Mouse (Mus musculus) thymus, adult 2 months (tissue): Measurements from ENCODE around the gene Mpp2. TPM values are rescaled to one million over a fixed set of nuclear protein-coding genes. Genes with fewer than 3 reads are reported as not detected.
A peak's percentile ranks its signal among the peaks of the same experiment; 100 is the strongest.

ENCODE experiments used
- DNase-seq: peaks from one replicate; pipeline ENCODE4 v3.0.0; 2021
- H3K27ac ChIP-seq: fragments of 200-500 bp; 2 replicates; pipeline ENCODE4 v1.5.1; 2012; ENCODE audit warnings: low read length, control low read depth; ENCODE audit not compliant: control insufficient read depth, insufficient read depth
- H3K27me3 ChIP-seq: fragments of 200-500 bp; 2 replicates; pipeline ENCODE4 v1.6.1; 2012; ENCODE audit warnings: mild to moderate bottlenecking, low read length, moderate library complexity, mixed read lengths; ENCODE audit not compliant: control insufficient read depth, insufficient read depth
- H3K36me3 ChIP-seq: fragments of 200-500 bp; 2 replicates; pipeline ENCODE4 v1.6.1; 2012; ENCODE audit warnings: mild to moderate bottlenecking, low read length, moderate library complexity; ENCODE audit not compliant: control insufficient read depth, insufficient read depth
- H3K4me1 ChIP-seq: fragments of 200-500 bp; replicated peaks from 2 replicates; pipeline ENCODE4 v1.6.1; 2012; ENCODE audit warnings: low read length; ENCODE audit not compliant: control insufficient read depth, insufficient read depth
- H3K4me3 ChIP-seq: fragments of 200-500 bp; 2 replicates; pipeline ENCODE4 v1.5.1; 2012; ENCODE audit warnings: mild to moderate bottlenecking, low read length, control low read depth, moderate library complexity; ENCODE audit not compliant: control insufficient read depth, insufficient read depth
- CTCF ChIP-seq: fragments of 200-500 bp; IDR thresholded peaks from 2 replicates; pipeline ENCODE4 v1.5.1; 2012; ENCODE audit warnings: mild to moderate bottlenecking, control low read depth, low read length, moderate library complexity, borderline replicate concordance; ENCODE audit not compliant: control insufficient read depth, poor library complexity, insufficient read depth; ENCODE audit errors: extremely low read depth
- POLR2A ChIP-seq: fragments of 200-500 bp; IDR thresholded peaks from 2 replicates; pipeline ENCODE4 v1.6.1; 2012; ENCODE audit warnings: mild to moderate bottlenecking, low read length, control low read depth, moderate library complexity; ENCODE audit not compliant: control insufficient read depth, poor library complexity, insufficient read depth; ENCODE audit errors: extremely low read depth
- WGBS: fragments of 180-500 bp; shearing (Covaris S2); methylation state at CpG from one replicate; pipeline ENCODE4 v1.1.7; 2018; 5-methylcytosine and 5-hydroxymethylcytosine counted together
- polyA plus RNA-seq: library from polyadenylated mRNA; depleted of rRNA; stranded (reverse); fragments of >200 nt; gene quantifications from 2 replicates; pipeline ENCODE4 v1.2.3, GENCODE M21; 2012

Mpp2 gene
- polyA plus RNA-seq, 1 experiment, result 3.7 TPM

DNA sequence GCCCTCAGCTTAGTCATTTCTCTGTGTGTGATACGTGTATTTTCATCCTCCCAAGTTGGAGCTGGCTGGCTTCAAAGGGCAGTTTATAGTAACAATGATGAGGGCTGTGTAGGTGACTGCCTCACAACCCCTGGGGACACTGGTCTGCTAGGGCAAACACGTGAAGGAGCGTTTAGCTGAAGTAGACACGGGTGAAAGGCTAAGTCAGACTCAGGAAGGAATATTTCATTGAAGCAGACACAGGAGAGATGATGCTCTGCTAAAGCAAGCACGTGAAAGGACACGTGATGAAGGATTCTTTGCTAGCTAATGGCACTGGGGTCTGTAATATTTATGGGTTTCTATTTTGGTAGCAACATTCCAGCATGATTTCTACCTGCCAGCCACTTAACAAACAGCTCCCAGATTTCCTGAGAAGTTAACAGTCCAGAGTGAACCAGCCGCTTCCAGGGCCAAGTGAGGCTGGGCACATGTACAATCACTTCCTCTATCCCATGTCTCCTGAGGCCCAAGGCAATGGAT is 43.6 kb downstream of the Mpp2 start:
- DNase-seq, result no peak
- no peaks in the 10 kb centered on the region for H3K27me3 ChIP-seq
- no peak overlapping the region for H3K27ac ChIP-seq
- TF ChIP-seq POLR2A (no peak), CTCF (no peak)
- H3K36me3 ChIP-seq, result no peaks in the 10 kb centered on the region
- no peak overlapping the region for H3K4me3 ChIP-seq
- no peaks in the 10 kb centered on the region for H3K4me1 ChIP-seq
- 87% methylated on average over 7 of the region's 7 CpGs for WGBS

DNA sequence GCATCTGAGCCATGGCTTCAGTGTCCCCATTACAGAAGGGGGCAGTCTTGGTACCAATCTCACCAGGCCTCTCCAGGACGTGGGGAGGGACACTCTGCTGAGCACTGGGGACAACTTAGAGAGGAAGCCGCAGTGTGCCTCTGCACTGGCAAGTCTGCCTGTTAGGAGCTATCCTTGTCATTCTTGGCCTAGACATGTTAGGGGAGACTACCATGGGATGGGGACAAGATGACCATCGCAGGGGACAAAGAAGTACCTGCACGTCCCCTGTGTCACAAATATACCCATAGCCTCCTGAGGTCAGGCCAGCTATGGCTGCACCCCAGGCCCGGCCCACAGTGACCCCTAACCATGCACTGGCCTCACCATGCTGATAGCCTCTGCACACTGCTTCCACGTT is 44.9 kb downstream of the Mpp2 start:
- Histone ChIP-seq H3K27me3 (no peaks in the 10 kb centered on the region), H3K4me3 (no peak overlapping the region), H3K27ac (no peak overlapping the region), H3K4me1 (no peaks in the 10 kb centered on the region), H3K36me3 (no peaks in the 10 kb centered on the region)
- TF ChIP-seq CTCF (no peak), POLR2A (no peak)
- WGBS, result 93% methylated on average over 6 of the region's 6 CpGs
- no peak for DNase-seq

DNA sequence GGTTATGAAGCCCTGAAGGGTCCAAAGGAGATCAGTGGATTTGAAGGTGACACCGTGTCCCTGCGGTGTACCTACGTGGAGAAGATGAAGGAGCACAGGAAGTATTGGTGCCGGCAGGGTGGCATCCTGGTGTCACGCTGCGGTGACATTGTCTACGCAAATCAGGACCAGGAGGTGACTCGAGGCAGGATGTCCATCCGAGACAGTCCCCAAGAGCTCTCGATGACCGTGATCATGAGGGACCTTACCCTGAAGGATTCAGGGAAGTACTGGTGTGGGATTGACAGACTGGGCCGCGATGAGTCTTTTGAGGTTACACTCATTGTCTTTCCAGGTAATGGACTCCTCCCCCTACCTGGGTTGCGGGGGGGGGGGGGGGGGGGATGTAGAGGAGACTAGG is 45.3 kb downstream of the Mpp2 start:
- Histone ChIP-seq H3K27ac (no peak overlapping the region), H3K4me3 (no peak overlapping the region), H3K36me3 (no peaks in the 10 kb centered on the region), H3K4me1 (no peaks in the 10 kb centered on the region), H3K27me3 (no peaks in the 10 kb centered on the region)
- DNase-seq, result no peak
- TF ChIP-seq POLR2A (no peak), CTCF (no peak)
- WGBS, result 98% methylated on average over 14 of the region's 14 CpGs

DNA sequence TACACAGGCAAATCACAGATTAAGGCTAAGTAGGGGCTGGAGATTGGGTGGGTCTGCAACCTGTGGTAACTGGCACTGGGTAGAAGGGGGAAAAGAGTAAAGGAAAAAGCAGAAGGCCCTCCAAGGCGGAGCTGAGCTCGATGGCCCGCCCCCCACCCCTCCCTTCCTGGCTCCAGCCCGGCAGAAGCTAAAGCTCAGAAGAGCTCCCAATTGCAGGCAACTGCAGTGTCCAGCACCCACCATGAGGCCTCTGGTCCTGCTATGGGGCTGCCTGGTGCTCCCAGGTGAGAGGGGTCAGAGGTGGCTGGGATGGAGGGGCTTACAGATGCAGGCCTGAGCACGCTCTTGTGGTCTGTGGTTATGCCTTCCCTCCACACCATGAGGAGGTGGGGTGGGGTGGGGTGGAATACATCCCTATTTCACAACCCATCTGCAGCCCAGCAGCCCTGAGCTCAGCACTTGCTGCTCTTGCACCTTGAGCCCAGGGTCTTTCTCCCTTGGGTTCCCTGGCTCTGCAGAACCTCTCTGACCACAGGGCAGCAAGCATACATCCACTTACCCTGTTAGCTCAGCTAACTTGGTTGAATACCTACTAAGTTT is 46.9 kb downstream of the Mpp2 start, which contains the start of gene Cd300lg:
Gene Cd300lg (plus strand): TSS at position 160 of the 600 bp plus-strand sequence.
- no peak for DNase-seq
- Histone ChIP-seq H3K4me3 (no peak within 1 kb of the TSS), H3K4me1 (no peaks in the 10 kb centered on the region), H3K36me3 (no peaks in the 10 kb centered on the region), H3K27ac (no peak within 1 kb of the TSS), H3K27me3 (no peaks in the 10 kb centered on the region)
- TF ChIP-seq CTCF (no peak), POLR2A (no peak)
- WGBS, result 8% methylated on average over 4 of the region's 5 CpGs

DNA sequence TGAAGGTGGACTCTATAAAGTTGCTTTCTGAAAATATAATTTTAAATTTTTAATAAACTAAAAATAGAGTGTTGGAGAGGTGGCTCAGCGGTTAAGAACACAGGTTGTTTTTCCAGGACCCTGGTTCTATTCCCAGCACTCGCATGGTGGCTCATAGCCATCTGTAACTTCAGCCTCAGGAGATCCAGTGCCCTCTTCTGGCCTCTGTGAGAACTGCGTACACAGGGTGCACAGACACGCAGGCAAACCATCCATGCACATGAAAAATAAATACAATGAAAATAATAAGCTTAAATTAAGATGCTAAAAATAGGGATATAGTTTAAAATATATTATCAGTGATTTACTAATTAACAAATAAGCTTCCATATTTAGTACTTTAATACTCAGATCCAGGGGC is 47.7 kb downstream of the Mpp2 start:
- DNase-seq, result no peak
- WGBS, result 85% methylated on average over 4 of the region's 4 CpGs

DNA sequence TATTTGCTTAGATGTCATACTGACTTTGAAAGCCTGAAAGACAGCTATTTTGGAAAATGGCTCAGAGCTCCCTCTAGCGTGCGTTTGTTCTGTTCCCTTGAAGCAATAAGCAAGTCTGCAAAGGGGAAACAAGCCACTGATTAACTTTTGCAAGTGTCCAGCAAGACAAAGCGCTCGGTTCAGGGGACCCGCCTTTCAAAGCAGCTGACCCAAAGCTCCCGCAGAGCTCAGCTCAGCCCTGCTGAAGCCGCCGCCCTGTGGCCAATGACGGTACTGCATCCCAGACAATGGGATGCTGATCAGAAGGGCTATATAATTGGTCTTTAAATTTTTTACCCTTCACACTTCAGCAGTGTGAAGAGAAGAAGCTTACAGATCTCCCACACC is 48.2 kb downstream of the Mpp2 start:
- no peak overlapping the region for H3K27ac ChIP-seq
- WGBS, result 2% methylated on average over 9 of the region's 9 CpGs
- no peaks in the 10 kb centered on the region for H3K4me1 ChIP-seq
- TF ChIP-seq CTCF (peak; percentile 85), POLR2A (no peak)
- H3K36me3 ChIP-seq, result no peaks in the 10 kb centered on the region
- H3K4me3 ChIP-seq, result no peak overlapping the region
- H3K27me3 ChIP-seq, result no peaks in the 10 kb centered on the region
- DNase-seq, result peak; percentile 59

More for the DNA sequence above, 47.7 kb downstream of the Mpp2 start:
- Histone ChIP-seq H3K4me3 (no peak overlapping the region), H3K4me1 (no peaks in the 10 kb centered on the region), H3K27me3 (no peaks in the 10 kb centered on the region), H3K36me3 (no peaks in the 10 kb centered on the region), H3K27ac (no peak overlapping the region)
- no peak for TF ChIP-seq CTCF
- no peak for TF ChIP-seq POLR2A
